Mouse (Mus musculus) CH12.LX (cell line): ENCODE results near the gene Il1r1. TPM values are rescaled to one million over a fixed set of nuclear protein-coding genes. Genes with fewer than 3 reads are reported as not detected.

Experiments used
- DNase-seq: peaks from one replicate; pipeline ENCODE4 v3.0.0-alpha.2; 2013; ENCODE audit errors: extremely low read depth
- H3K27ac ChIP-seq: 2 replicates; pipeline ENCODE4 v1.5.1; 2012; ENCODE audit warnings: low read depth, mild to moderate bottlenecking, control low read depth, moderate library complexity; ENCODE audit not compliant: insufficient read depth
- H3K27me3 ChIP-seq: replicated peaks from 2 replicates; pipeline ENCODE3; 2012; ENCODE audit warnings: inconsistent platforms
- H3K36me3 ChIP-seq, 2 experiments: replicated peaks in 1 of 2; 2 replicates each; pipeline versions ENCODE3 to v1.6.1; 2012; ENCODE audit warnings: inconsistent platforms in 1 of 2, low read length in 1 of 2, mild to moderate bottlenecking in 1 of 2, mixed read lengths in 1 of 2, moderate library complexity in 1 of 2; ENCODE audit not compliant: control insufficient read depth in 1 of 2, insufficient read depth in 1 of 2
- H3K4me1 ChIP-seq, 2 experiments: 2 replicates each; pipeline ENCODE4 v1.6.1; 2012; ENCODE audit warnings: inconsistent platforms in 1 of 2, moderate library complexity in 1 of 2; ENCODE audit not compliant: insufficient read depth in 2 of 2, control insufficient read depth in 1 of 2
- H3K4me2 ChIP-seq: 2 replicates; pipeline ENCODE4 v1.6.1; 2012; ENCODE audit warnings: low read depth, mild to moderate bottlenecking, control low read depth; ENCODE audit not compliant: poor library complexity, insufficient read depth, severe bottlenecking
- H3K4me3 ChIP-seq, 3 experiments: fragments of 150-350 bp in 1 of 3; sonication (generic) in 1 of 3; replicated peaks in 1 of 3; 2 replicates each; pipeline versions ENCODE3 to v1.5.1; 2011 to 2012; ENCODE audit warnings: low read depth in 2 of 3, low read length in 2 of 3, mild to moderate bottlenecking in 2 of 3, moderate library complexity in 2 of 3, control low read depth in 1 of 3, improper control_type of control experiment in 1 of 3, inconsistent platforms in 1 of 3, mixed read lengths in 1 of 3; ENCODE audit not compliant: poor library complexity in 1 of 3
- H3K79me2 ChIP-seq: replicated peaks from 2 replicates; pipeline ENCODE4 v1.6.1; 2012; ENCODE audit warnings: mild to moderate bottlenecking, moderate library complexity; ENCODE audit not compliant: control insufficient read depth, poor library complexity, insufficient read depth, severe bottlenecking; ENCODE audit errors: extremely low read depth
- H3K9ac ChIP-seq: 2 replicates; pipeline ENCODE4 v1.6.1; 2012; ENCODE audit warnings: low read depth, mild to moderate bottlenecking, control low read depth, moderate library complexity; ENCODE audit not compliant: insufficient read depth
- H3K9me3 ChIP-seq: replicated peaks from 2 replicates; pipeline ENCODE3; 2012; ENCODE audit warnings: low read length, inconsistent platforms, mixed read lengths
- BHLHE40 ChIP-seq: IDR thresholded peaks from 2 replicates; pipeline ENCODE4 v1.6.1; 2011; ENCODE audit warnings: mild to moderate bottlenecking, low read depth, low read length, improper control_type of control experiment
- CHD1 ChIP-seq: IDR thresholded peaks from 2 replicates; pipeline ENCODE4 v1.6.1; 2012; ENCODE audit warnings: low read depth, low read length, improper control_type of control experiment, inconsistent platforms
- CHD2 ChIP-seq: IDR thresholded peaks from 2 replicates; pipeline ENCODE4 v1.6.1; 2011; ENCODE audit warnings: low read length, improper control_type of control experiment
- CTCF ChIP-seq, 2 experiments: IDR thresholded peaks in 1 of 2; conservative IDR thresholded peaks in 1 of 2; 2 replicates each; pipeline ENCODE4 v1.5.1; 2011 to 2012; ENCODE audit warnings: low read depth in 2 of 2, low read length in 2 of 2, improper control_type of control experiment in 1 of 2, inconsistent platforms in 1 of 2, mild to moderate bottlenecking in 1 of 2, moderate library complexity in 1 of 2
- ELF1 ChIP-seq: IDR thresholded peaks from 2 replicates; pipeline ENCODE4 v1.6.1; 2014; ENCODE audit warnings: low read depth, mild to moderate bottlenecking, inconsistent platforms, low read length, improper control_type of control experiment
- EP300 ChIP-seq: IDR thresholded peaks from 2 replicates; pipeline ENCODE4 v1.6.1; 2011; ENCODE audit warnings: low read length, improper control_type of control experiment
- ETS1 ChIP-seq: conservative IDR thresholded peaks from 2 replicates; pipeline ENCODE4 v1.6.1; 2012; ENCODE audit warnings: low read depth, mild to moderate bottlenecking, inconsistent platforms, low read length, improper control_type of control experiment, moderate library complexity
- IRF4 ChIP-seq: IDR thresholded peaks from 2 replicates; pipeline ENCODE4 v1.6.1; 2014; ENCODE audit warnings: low read depth, mild to moderate bottlenecking, inconsistent platforms, low read length, improper control_type of control experiment
- MAFK ChIP-seq: IDR thresholded peaks from 2 replicates; pipeline ENCODE4 v1.6.1; 2011; ENCODE audit warnings: low read length, improper control_type of control experiment; ENCODE audit not compliant: insufficient replicate concordance
- MAX ChIP-seq: IDR thresholded peaks from 2 replicates; pipeline ENCODE4 v1.6.1; 2011; ENCODE audit warnings: low read length, improper control_type of control experiment
- MXI1 ChIP-seq: IDR thresholded peaks from 2 replicates; pipeline ENCODE4 v1.6.1; 2011; ENCODE audit warnings: mild to moderate bottlenecking, low read depth, low read length, improper control_type of control experiment
- PAX5 ChIP-seq: IDR thresholded peaks from 2 replicates; pipeline ENCODE4 v1.6.1; 2012; ENCODE audit warnings: low read length, inconsistent platforms, mixed read lengths
- POLR2A ChIP-seq: IDR thresholded peaks from 2 replicates; pipeline ENCODE4 v1.6.1; 2011; ENCODE audit warnings: low read depth, mild to moderate bottlenecking, improper control_type of control experiment, low read length
- SIN3A ChIP-seq: IDR thresholded peaks from 2 replicates; pipeline ENCODE4 v1.6.1; 2012; ENCODE audit warnings: low read length, improper control_type of control experiment, inconsistent platforms
- TCF12 ChIP-seq: IDR thresholded peaks from 2 replicates; pipeline ENCODE4 v1.6.1; 2014; ENCODE audit warnings: low read depth, mild to moderate bottlenecking, inconsistent platforms, low read length, improper control_type of control experiment
- USF1 ChIP-seq: IDR thresholded peaks from 2 replicates; pipeline ENCODE4 v1.6.1; 2014; ENCODE audit warnings: low read depth, mild to moderate bottlenecking, inconsistent platforms, low read length, improper control_type of control experiment
- USF2 ChIP-seq: conservative IDR thresholded peaks from 2 replicates; pipeline ENCODE4 v1.6.1; 2011; ENCODE audit warnings: low read depth, low read length, improper control_type of control experiment
- ZC3H11A ChIP-seq: IDR thresholded peaks from 2 replicates; pipeline ENCODE4 v1.6.1; 2012; ENCODE audit warnings: low read depth, mild to moderate bottlenecking, inconsistent platforms, low read length, improper control_type of control experiment
- ZMIZ1 ChIP-seq: IDR thresholded peaks from 2 replicates; pipeline ENCODE4 v1.6.1; 2012; ENCODE audit warnings: low read depth, mild to moderate bottlenecking, inconsistent platforms, low read length, improper control_type of control experiment
- ZNF384 ChIP-seq: IDR thresholded peaks from 2 replicates; pipeline ENCODE4 v1.6.1; 2012; ENCODE audit warnings: low read depth, low read length, improper control_type of control experiment, inconsistent platforms
- dilution Hi-C: fragments of 300-500 bp; cut with MboI; formaldehyde crosslinking; loops from 2 replicates; pipeline ENCODE4 v1.14.3; 2020; ENCODE audit warnings: low sequenced_read_pairs; ENCODE audit not compliant: extremely low pct_unique_long_range_greater_than_20kb, extremely low pct_ligation_motif_present
- in situ Hi-C: fragments of 300-500 bp; cut with MboI; formaldehyde crosslinking; loops from 3 replicates; pipeline ENCODE4 v1.14.3; 2019; ENCODE audit warnings: low sequenced_read_pairs, low pct_ligation_motif_present, low pct_unique_long_range_greater_than_20kb, mixed read lengths
- polyA plus RNA-seq: library from polyadenylated mRNA; unstranded; fragments of >175 nt; gene quantifications from 2 replicates; pipeline ENCODE4 v1.2.1, GENCODE M21; 2012; ENCODE audit warnings: low read depth; ENCODE audit not compliant: insufficient read length
- total RNA-seq, 2 experiments: library from RNA; depleted of rRNA; stranded (reverse); fragments of 300-350 nt in 1 of 2; fragments of >200 nt in 1 of 2; gene quantifications; 2 replicates each; pipeline ENCODE4 v1.2.3; 2012 to 2014

The Il1r1 gene
- total and polyA plus RNA-seq, 3 experiments: 0.04 TPM; not detected in 2

- in situ Hi-C loops: loop anchor here (25.0 kb wide), 1 partner anchor 221 kb away; no protein-coding TSS in a partner anchor
- no peaks in the 10 kb centered on the region for H3K9me3 ChIP-seq
- H3K4me1 ChIP-seq: no peaks in the 10 kb centered on the region
- dilution Hi-C loops: no loop called here
- no peaks in the 10 kb centered on the region for H3K36me3 ChIP-seq
- DNase-seq: no peak
- H3K9ac ChIP-seq: no peak overlapping the region
- H3K79me2 ChIP-seq: no peaks in the 10 kb centered on the region
- H3K4me3 ChIP-seq: no peak overlapping the region
- H3K4me2 ChIP-seq: no peak overlapping the region
- TF ChIP-seq ZC3H11A: no peak
- TF ChIP-seq EP300: no peak
- TF ChIP-seq IRF4: no peak
- no peak for TF ChIP-seq CTCF (conservative IDR thresholded peaks at IDR 0.05 in 1 of 2, IDR thresholded peaks at IDR 0.05 in 1 of 2; ENCODE audit: low read depth in 2 of 2, low read length in 2 of 2)
- TF ChIP-seq PAX5: no peak
- no peak for TF ChIP-seq TCF12
- no peak for TF ChIP-seq USF2
- TF ChIP-seq, all 38 proteins: peak for 0
- Histone ChIP-seq H3K27me3 (peaks cover 70% of the 10 kb centered on the region), H3K27ac (no peak overlapping the region)
These were observed 8.7 kb downstream of the Il1r1 start for GRCm38 (mm10) chr1:40233621-40234020.

DNA sequence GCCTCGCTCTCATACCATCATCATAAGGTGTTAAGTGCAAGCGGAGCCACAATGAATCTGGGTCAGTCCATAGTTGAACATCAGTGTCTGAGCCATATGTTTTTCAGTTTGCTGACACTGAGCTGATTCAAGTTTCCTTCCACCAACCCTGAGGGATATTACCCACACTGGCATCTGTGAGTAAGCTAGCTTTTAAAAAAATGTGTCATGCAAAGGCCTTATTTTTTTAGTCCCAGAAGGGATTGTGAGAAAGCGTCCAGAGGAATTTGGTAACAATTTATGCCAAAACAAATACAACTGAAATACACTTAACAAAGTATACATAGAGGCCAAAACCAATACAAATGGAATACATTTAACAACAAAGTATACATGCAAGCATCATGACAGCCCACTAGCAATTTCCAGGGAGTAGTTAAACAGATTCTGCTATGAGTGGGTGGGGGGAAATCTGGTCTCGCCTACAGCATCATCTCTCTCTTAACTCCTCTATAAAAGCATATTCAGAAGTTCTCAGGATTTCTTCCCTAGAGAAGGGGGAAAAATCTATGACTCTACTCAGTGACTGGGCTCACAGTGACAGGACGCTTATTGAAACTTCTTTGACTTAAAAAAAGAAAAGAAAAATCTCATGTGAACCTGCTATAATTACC, 10.8 kb downstream of the Il1r1 start:
- H3K4me1 ChIP-seq: peaks cover 3 to 13% of the 10 kb centered on the region in 2 experiments; a peak in 2 of 4 replicates
- no peak for TF ChIP-seq TCF12
- no peak for TF ChIP-seq USF1
- no peak for TF ChIP-seq POLR2A
- TF ChIP-seq CHD2: no peak
- no peak for TF ChIP-seq MAFK
- TF ChIP-seq MXI1: no peak
- TF ChIP-seq ZMIZ1: no peak
- TF ChIP-seq MAX: no peak
- no peak for TF ChIP-seq BHLHE40
- no peak for TF ChIP-seq PAX5
- no peak for TF ChIP-seq SIN3A
- TF ChIP-seq ETS1: no peak
- no peak for TF ChIP-seq ZNF384
- TF ChIP-seq ELF1: no peak
- no peak for TF ChIP-seq CHD1
- no peaks in the 10 kb centered on the region for H3K79me2 ChIP-seq
- H3K9me3 ChIP-seq: no peaks in the 10 kb centered on the region
- dilution Hi-C loops (no loop called here), in situ Hi-C loops (loop anchor here (25.0 kb wide), 1 partner anchor 223 kb away; no protein-coding TSS in a partner anchor)
- no peak overlapping the region for H3K4me3 ChIP-seq
- no peak for DNase-seq
- H3K27ac ChIP-seq: no peak overlapping the region
- H3K36me3 ChIP-seq: no peaks in the 10 kb centered on the region
- H3K4me2 ChIP-seq: no peak overlapping the region
- H3K27me3 ChIP-seq: peaks cover 60% of the 10 kb centered on the region
- no peak overlapping the region for H3K9ac ChIP-seq
